Mouse (Mus musculus): ENCODE data around the gene Icam1. TPM values are rescaled to one million over a fixed set of nuclear protein-coding genes. Genes with fewer than 3 reads are reported as not detected.

The Icam1 gene
- total RNA-seq, 2 experiments from 2014 or later, result 2.0 to 3.6 TPM

GRCm38 (mm10) chr9:21029291-21030054 lies 13.7 kb downstream of the Icam1 start, which contains the start of gene Icam4:
Gene Icam4, plus strand, starts transcription at chr9:21029373.
- Histone ChIP-seq H3K27ac (no peak within 1 kb of the TSS), H3K4me3 (peak within 1 kb of the TSS; percentile 44)
- peak; percentile 91 for TF ChIP-seq CTCF (IDR thresholded peaks at IDR 0.05)
- DNase-seq (ENCODE audit: extremely low spot score in 1 of 2, low spot score in 2 of 2), result peak; percentile 75 to 79
- intact Hi-C loops (cut with DNase I), result loop anchor here (2.0 to 5.0 kb wide), 4 partner anchors 27 to 108 kb away; partner anchors contain the start of genes Gm38431, Mrpl4 and Raver1

- DNase-seq (ENCODE audit: extremely low spot score in 1 of 2, low spot score in 2 of 2), result no peak
- H3K4me3 ChIP-seq, result no peak overlapping the region
- TF ChIP-seq CTCF (IDR thresholded peaks at IDR 0.05), result no peak
- intact Hi-C loops (cut with DNase I), result loop anchor here (2.0 to 5.0 kb wide), 3 partner anchors 62 to 107 kb away; partner anchors contain the start of genes Gm38431 and Raver1
- H3K27ac ChIP-seq, result no peak overlapping the region
These were observed 14.3 kb downstream of the Icam1 start for GRCm38 (mm10) chr9:21030055-21030600.

DNA sequence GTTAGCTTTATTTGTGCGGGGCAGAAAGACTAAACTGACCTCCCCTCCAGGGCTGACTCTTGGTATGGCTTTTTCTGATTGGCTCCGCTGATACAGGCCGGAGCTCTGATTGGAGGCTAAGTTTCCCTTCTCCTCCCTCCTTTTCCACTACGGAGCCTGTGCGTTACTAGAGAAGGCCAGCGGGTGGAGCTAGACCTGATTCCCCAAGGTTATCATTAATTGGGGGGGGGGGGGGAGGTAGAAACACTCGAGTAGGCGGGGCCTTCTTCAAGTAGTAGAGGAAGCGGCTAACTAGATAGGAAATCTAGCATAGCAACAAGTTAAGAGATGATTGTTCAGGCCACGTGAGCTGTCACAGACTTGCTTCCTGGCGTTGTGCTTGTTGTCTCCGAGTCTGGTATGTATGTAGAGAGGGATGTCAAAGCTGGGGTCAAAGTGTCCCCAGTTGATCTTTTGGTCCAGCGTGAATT lies 15.0 kb downstream of the Icam1 start:
- Histone ChIP-seq H3K27ac (peak overlapping the region; percentile 93), H3K4me3 (peak overlapping the region; percentile 64)
- intact Hi-C loops (cut with DNase I), result loop anchor here (1.0 to 5.0 kb wide), 4 partner anchors 41 to 106 kb away; partner anchors contain the start of genes Gm38431 and Raver1
- DNase-seq (ENCODE audit: extremely low spot score in 1 of 2, low spot score in 2 of 2), result peak; percentile 72 to 82
- peak; percentile 61 for TF ChIP-seq CTCF (IDR thresholded peaks at IDR 0.05)

GRCm38 (mm10) chr9:21031251-21031895 lies 15.6 kb downstream of the Icam1 start:
- no peak for TF ChIP-seq CTCF (IDR thresholded peaks at IDR 0.05)
- Histone ChIP-seq H3K27ac (peak overlapping the region; percentile 93), H3K4me3 (peak overlapping the region; percentile 64)
- peak; percentile 76 to 81 for DNase-seq (ENCODE audit: extremely low spot score in 1 of 2, low spot score in 2 of 2)
- intact Hi-C loops (cut with DNase I), result loop anchor here (1.0 to 5.0 kb wide), 4 partner anchors 41 to 106 kb away; partner anchors contain the start of genes Gm38431 and Raver1

GRCm38 (mm10) chr9:21031896-21032351 lies 16.1 kb downstream of the Icam1 start, which contains the start of gene Icam5:
Gene Icam5, plus strand, starts transcription at chr9:21032073.
- H3K27ac ChIP-seq, result peak within 1 kb of the TSS; percentile 93
- TF ChIP-seq CTCF (IDR thresholded peaks at IDR 0.05), result no peak
- DNase-seq (ENCODE audit: extremely low spot score in 1 of 2, low spot score in 2 of 2), result peak; percentile 86 to 87
- intact Hi-C loops (cut with DNase I), result loop anchor here (1.0 to 5.0 kb wide), 5 partner anchors 31 to 105 kb away; partner anchors contain the start of genes Gm38431 and Raver1
- H3K4me3 ChIP-seq, result peak within 1 kb of the TSS; percentile 64

DNA sequence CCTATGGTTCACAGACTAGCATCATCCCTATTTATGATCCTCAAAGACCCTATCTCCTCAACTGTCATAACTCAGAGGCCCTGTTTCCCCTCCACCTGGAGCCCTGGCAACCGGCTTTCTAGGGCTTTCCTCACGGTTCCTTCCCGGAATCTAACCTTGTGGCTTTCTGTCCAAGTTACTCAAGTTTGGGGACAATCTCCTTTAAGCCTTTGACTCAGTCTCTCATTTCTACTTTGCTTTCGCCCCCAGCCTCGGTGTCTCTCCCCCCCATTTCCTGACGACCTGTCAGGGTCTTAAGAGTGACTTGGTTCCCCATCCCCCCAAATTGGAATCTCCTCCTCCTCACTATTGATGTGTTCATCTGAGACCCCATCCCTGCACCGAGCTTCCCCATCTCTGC lies 16.7 kb downstream of the Icam1 start:
- no peak for DNase-seq (ENCODE audit: extremely low spot score in 1 of 2, low spot score in 2 of 2)
- Histone ChIP-seq H3K27ac (peak overlapping the region; percentile 93), H3K4me3 (peak overlapping the region; percentile 64)
- intact Hi-C loops (cut with DNase I), result loop anchor here (1.0 to 5.0 kb wide), 3 partner anchors 31 to 105 kb away; partner anchors contain the start of genes Gm38431 and Raver1
- TF ChIP-seq CTCF (IDR thresholded peaks at IDR 0.05), result no peak

DNA sequence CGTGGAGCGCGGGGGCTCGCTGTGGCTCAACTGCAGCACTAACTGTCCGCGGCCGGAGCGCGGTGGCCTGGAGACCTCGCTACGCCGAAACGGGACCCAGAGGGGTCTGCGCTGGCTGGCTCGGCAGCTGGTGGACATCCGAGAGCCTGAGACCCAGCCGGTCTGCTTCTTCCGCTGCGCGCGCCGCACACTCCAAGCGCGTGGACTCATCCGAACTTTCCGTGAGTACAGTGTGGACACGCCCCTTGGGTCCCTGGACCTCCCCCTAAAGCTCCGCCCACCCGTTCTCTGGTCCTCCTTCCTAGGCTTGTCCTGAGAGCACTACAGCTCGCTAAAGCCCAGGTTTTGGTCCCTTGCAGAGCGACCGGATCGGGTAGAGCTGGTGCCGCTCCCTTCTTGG lies 17.4 kb downstream of the Icam1 start:
- H3K4me3 ChIP-seq, result peak overlapping the region; percentile 64
- DNase-seq (ENCODE audit: extremely low spot score in 1 of 2, low spot score in 2 of 2), result peak; percentile 66 to 69
- no peak for TF ChIP-seq CTCF (IDR thresholded peaks at IDR 0.05)
- peak overlapping the region; percentile 93 for H3K27ac ChIP-seq
- intact Hi-C loops (cut with DNase I), result loop anchor here (5.0 kb wide), 2 partner anchors 59 to 104 kb away; partner anchors contain the start of genes Gm38431 and Raver1

DNA sequence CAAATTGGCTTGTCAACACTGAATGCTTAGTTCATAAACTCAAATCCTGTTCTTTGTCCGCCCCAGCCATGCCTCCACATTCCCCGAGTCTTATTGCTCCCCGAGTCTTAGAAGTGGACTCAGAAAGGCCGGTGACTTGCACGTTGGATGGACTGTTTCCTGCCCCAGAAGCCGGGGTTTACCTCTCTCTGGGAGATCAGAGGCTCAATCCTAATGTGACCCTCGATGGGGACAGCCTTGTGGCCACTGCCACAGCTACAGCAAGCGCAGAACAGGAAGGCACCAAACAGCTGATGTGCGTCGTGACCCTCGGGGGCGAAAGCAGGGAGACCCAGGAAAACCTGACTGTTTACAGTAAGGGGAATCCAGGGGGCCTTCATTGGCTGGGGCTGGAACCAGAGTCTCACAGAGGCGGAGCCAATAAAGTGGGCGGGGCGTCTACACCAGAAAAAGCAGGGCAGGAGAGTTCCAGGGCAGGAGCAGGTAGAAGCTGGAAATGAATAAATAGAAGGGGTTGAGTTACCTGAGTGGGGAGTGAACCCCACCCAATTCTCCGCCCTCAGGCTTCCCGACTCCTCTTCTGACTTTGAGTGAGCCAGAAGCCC lies 18.8 kb downstream of the Icam1 start:
- DNase-seq (ENCODE audit: extremely low spot score in 1 of 2, low spot score in 2 of 2), result peak in 1 of 2 experiments; percentile 14
- Histone ChIP-seq H3K4me3 (peak overlapping the region; percentile 24; the same call in 1 of the 2 replicates), H3K27ac (peak overlapping the region; percentile 24; the same call in 1 of the 2 replicates)
- no peak for TF ChIP-seq CTCF (IDR thresholded peaks at IDR 0.05)
- intact Hi-C loops (cut with DNase I), result loop anchor here (5.0 kb wide), 2 partner anchors 58 to 103 kb away; partner anchors contain the start of genes Gm38431 and Raver1

DNA sequence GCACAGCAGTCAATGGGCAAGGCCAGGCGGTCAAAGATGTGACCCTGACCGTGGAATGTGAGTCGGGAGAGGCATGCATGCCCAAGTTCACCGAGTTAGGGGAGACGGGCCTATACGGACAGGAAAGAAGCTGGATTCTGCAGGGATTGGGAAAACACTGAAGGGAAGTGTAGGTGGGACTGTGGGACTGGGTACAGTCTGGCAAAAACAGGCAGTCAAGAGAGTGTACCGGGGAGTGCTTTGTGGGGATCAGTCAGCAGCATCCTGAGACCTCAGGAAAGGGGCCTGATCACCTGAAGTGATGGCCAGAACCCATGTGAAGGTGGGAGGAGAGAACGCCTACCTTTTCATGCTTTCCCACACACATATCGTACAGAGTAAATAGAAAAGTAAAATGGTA lies 19.8 kb downstream of the Icam1 start:
- Histone ChIP-seq H3K27ac (peak overlapping the region; percentile 50), H3K4me3 (peak overlapping the region; percentile 19; the same call in 1 of the 2 replicates)
- intact Hi-C loops (cut with DNase I), result no loop called here
- no peak for TF ChIP-seq CTCF (IDR thresholded peaks at IDR 0.05)
- peak in 1 of 2 experiments; percentile 24 for DNase-seq (ENCODE audit: extremely low spot score in 1 of 2, low spot score in 2 of 2)

DNA sequence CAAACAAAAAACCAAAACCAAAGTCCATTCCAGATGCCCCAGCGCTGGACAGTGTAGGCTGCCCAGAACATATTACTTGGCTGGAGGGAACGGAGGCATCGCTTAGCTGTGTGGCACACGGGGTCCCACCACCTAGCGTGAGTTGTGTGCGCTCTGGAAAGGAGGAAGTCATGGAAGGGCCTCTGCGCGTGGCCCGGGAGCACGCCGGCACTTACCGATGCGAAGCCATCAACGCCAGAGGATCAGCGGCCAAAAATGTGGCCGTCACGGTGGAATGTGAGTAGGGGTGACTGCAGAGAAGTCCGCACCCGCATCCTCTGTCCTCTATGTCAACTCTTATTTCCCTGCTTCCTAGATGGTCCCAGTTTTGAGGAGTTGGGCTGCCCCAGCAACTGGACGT lies 20.4 kb downstream of the Icam1 start:
- Histone ChIP-seq H3K27ac (peak overlapping the region; percentile 50), H3K4me3 (0 out of 2 replicates have a peak overlapping the region, but pooled peaks have one; percentile 11)
- TF ChIP-seq CTCF (IDR thresholded peaks at IDR 0.05), result no peak
- no peak for DNase-seq (ENCODE audit: extremely low spot score in 1 of 2, low spot score in 2 of 2)
- intact Hi-C loops (cut with DNase I), result no loop called here

Measured in left cerebral cortex, adult 2 months (tissue).